Mouse (Mus musculus) forebrain, embryonic 15.5 days (tissue): ENCODE data around the gene Clpp. TPM values are rescaled to one million over a fixed set of nuclear protein-coding genes. Genes with fewer than 3 reads are reported as not detected.

Source experiments
- ATAC-seq: fragments of 200-750 bp; cut with Nextera tagmentation; replicated peaks from 2 replicates; pipeline ENCODE4 v1.8.0; 2017; ENCODE audit warnings: mild to moderate bottlenecking, moderate TSS enrichment, moderate library complexity
- H3K27ac ChIP-seq: fragments of 300-500 bp; sonication (generic); replicated peaks from 2 replicates; pipeline ENCODE4 v1.5.1; 2015; ENCODE audit warnings: mild to moderate bottlenecking, inconsistent platforms
- H3K27me3 ChIP-seq: fragments of 300-500 bp; sonication (generic); 2 replicates; pipeline ENCODE4 v1.6.1; 2015; ENCODE audit warnings: inconsistent platforms
- H3K36me3 ChIP-seq: fragments of 300-500 bp; sonication (generic); 2 replicates; pipeline ENCODE4 v1.6.1; 2015; ENCODE audit warnings: mild to moderate bottlenecking, inconsistent platforms
- H3K4me1 ChIP-seq: fragments of 300-500 bp; sonication (generic); 2 replicates; pipeline ENCODE4 v1.6.1; 2015; ENCODE audit warnings: inconsistent platforms
- H3K4me2 ChIP-seq: fragments of 300-500 bp; sonication (generic); replicated peaks from 2 replicates; pipeline ENCODE4 v1.6.1; 2015; ENCODE audit warnings: mild to moderate bottlenecking, inconsistent platforms
- H3K4me3 ChIP-seq: fragments of 300-500 bp; sonication (generic); 2 replicates; pipeline ENCODE4 v1.5.1; 2015; ENCODE audit warnings: mild to moderate bottlenecking, inconsistent platforms
- H3K9ac ChIP-seq: fragments of 300-500 bp; sonication (generic); replicated peaks from 2 replicates; pipeline ENCODE4 v1.6.1; 2015; ENCODE audit warnings: mild to moderate bottlenecking, inconsistent platforms
- H3K9me3 ChIP-seq: fragments of 300-500 bp; sonication (generic); 2 replicates; pipeline ENCODE4 v1.6.1; 2016; ENCODE audit warnings: inconsistent platforms
- WGBS: fragments of 180-500 bp; shearing (Covaris S2); methylation state at CpG from one replicate; pipeline ENCODE4 v1.1.7; 2015; ENCODE audit warnings: mixed read lengths; 5-methylcytosine and 5-hydroxymethylcytosine counted together
- polyA plus RNA-seq: library from polyadenylated mRNA; unstranded; fragments of >200 nt; fragmentation: Nextera tagmentation; extraction: Ambion mirVana; gene quantifications from 2 replicates; pipeline ENCODE4 v1.2.1, GENCODE M21; 2015

Gene Clpp
- polyA plus RNA-seq, 1 experiment from 2014 or later, result 162 TPM

DNA sequence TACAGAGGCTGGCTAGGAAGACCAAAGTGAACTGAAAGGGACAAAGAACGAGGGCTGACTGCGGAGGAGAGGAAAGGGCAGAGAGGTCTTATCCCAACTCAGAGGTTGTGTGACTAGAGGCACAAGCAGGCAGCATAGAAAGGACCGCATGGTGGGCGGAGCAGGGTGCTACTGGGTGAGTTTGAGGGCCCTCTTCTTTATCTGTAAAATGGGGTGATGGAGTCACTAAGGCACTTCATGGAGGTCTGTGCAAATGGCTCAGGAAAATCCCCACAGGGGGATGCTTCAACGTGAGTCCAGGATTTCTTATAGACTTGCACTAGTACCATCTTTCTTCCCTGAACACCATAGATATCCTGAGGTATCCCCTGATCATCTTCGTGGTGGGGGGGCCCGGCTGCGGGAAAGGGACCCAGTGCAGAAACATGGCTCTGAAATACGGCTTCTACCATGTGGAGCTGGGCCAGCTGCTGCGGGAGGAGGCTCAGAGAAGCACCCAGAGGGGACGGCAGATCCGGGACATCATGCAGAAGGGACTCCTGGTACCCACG lies 22.2 kb downstream of the Clpp start:
- peak overlapping the region; percentile 63; the same call in 1 of the 2 replicates for H3K9ac ChIP-seq
- H3K4me3 ChIP-seq, result peak overlapping the region; percentile 79
- peak overlapping the region; percentile 69 for H3K4me2 ChIP-seq
- H3K27me3 ChIP-seq, result no peaks in the 10 kb centered on the region
- H3K4me1 ChIP-seq, result peaks cover 20% of the 10 kb centered on the region
- H3K9me3 ChIP-seq, result no peaks in the 10 kb centered on the region
- no peak for ATAC-seq
- WGBS, result 71% methylated on average over 13 of the region's 13 CpGs
- peaks cover 14% of the 10 kb centered on the region for H3K36me3 ChIP-seq
- H3K27ac ChIP-seq, result peak overlapping the region; percentile 95

DNA sequence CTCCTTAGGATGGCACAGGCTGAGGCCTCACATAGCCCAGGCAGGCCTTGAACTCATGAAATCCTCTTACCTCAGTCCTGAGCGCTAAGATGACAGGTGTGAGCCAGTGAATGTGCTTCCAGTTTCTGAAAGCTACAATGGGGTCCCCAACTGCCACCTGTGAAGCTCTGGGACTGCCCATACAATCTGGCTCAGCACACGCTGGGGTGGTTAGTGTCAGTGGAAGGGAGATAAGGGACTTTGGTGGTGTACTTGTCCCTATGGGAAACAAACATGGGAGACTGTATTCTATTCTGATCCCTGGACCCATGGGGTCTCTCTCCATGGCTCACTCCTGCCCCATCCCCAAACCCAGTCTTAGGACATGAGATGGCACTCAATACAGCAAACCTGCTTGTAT lies 29.6 kb downstream of the Clpp start:
- H3K9me3 ChIP-seq, result no peaks in the 10 kb centered on the region

DNA sequence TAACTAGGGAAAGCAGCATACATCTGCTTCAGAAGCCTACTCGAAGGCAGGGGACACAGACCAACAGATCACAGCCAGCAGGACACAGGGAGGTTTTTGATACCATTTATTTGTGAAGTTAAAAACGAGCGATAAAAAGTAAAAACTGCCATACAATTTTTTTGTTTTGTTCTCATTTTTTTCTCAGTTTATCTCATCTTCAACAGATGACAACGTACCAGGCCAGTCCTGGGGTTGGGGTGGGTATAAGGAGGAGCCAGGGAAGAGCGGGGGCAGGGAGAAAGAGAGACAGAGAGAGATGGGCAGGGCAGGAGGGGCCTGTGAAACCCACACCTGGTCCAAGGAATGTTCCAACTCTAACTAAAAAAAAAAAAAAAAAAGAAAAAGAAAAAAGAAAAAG lies 30.9 kb downstream of the Clpp start:
- Histone ChIP-seq H3K9ac (no peak overlapping the region), H3K27me3 (no peaks in the 10 kb centered on the region), H3K36me3 (peaks cover 49% of the 10 kb centered on the region), H3K9me3 (no peaks in the 10 kb centered on the region), H3K4me3 (no peak overlapping the region), H3K4me1 (no peaks in the 10 kb centered on the region), H3K4me2 (no peak overlapping the region), H3K27ac (no peak overlapping the region)
- ATAC-seq, result no peak
- 91% methylated on average over 5 of the region's 5 CpGs for WGBS

More for the DNA sequence above, 29.6 kb downstream of the Clpp start:
- no peak overlapping the region for H3K27ac ChIP-seq
- no peak overlapping the region for H3K9ac ChIP-seq
- ATAC-seq, result no peak
- WGBS, result 81% methylated on average over 2 of the region's 2 CpGs
- no peak overlapping the region for H3K4me3 ChIP-seq
- H3K27me3 ChIP-seq, result no peaks in the 10 kb centered on the region
- no peak overlapping the region for H3K4me2 ChIP-seq
- H3K36me3 ChIP-seq, result peaks cover 36% of the 10 kb centered on the region
- H3K4me1 ChIP-seq, result no peaks in the 10 kb centered on the region

DNA sequence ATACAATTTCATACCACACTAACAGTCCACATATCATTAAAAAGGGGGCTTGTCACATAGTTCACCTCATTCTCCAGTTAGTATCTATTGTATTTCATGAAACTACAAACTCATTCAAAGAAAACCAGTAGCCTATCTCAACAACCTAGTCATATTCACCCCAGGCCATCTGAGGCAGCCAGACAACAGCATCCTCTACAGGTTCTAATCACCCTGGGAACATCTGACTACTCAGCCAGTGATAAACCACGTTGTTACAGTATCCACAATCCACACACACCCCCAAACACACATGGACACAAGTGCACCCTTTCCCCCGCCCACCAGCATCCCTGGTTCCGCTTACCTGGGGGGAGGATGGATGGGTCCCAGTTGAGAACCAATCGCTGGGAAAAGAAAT lies 37.4 kb downstream of the Clpp start:
- Histone ChIP-seq H3K4me2 (no peak overlapping the region), H3K9me3 (no peaks in the 10 kb centered on the region), H3K4me1 (peaks cover 19% of the 10 kb centered on the region), H3K36me3 (peaks cover 64% of the 10 kb centered on the region), H3K4me3 (no peak overlapping the region), H3K27ac (no peak overlapping the region), H3K27me3 (no peaks in the 10 kb centered on the region), H3K9ac (no peak overlapping the region)
- WGBS, result 91% methylated on average over 4 of the region's 4 CpGs
- ATAC-seq, result no peak

DNA sequence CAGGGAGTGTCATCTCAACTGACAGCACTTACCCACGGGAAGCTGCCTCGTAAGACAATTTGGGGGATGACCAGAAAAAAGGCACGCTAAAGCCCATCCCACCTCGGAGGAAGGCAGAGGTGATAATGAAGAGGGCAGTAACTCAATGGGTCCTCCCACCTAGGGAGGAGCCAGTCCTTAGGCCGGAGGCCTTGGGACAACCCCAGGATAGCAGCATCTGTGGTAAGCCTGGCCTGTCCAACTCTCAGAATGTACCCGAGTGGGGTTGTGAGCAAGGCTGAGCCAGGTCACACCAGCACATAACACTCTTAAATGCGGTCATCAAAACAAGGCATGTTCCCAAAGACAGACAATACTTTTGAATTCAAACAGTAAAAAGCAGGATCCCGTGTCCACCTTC lies 39.6 kb downstream of the Clpp start:
- WGBS, result 59% methylated on average over 8 of the region's 8 CpGs
- Histone ChIP-seq H3K36me3 (peaks cover 42% of the 10 kb centered on the region), H3K9me3 (no peaks in the 10 kb centered on the region), H3K27ac (no peak overlapping the region), H3K9ac (peak overlapping the region; percentile 99), H3K27me3 (no peaks in the 10 kb centered on the region), H3K4me1 (peaks cover 25% of the 10 kb centered on the region), H3K4me2 (peak overlapping the region; percentile 75), H3K4me3 (peak overlapping the region; percentile 94)
- no peak for ATAC-seq

DNA sequence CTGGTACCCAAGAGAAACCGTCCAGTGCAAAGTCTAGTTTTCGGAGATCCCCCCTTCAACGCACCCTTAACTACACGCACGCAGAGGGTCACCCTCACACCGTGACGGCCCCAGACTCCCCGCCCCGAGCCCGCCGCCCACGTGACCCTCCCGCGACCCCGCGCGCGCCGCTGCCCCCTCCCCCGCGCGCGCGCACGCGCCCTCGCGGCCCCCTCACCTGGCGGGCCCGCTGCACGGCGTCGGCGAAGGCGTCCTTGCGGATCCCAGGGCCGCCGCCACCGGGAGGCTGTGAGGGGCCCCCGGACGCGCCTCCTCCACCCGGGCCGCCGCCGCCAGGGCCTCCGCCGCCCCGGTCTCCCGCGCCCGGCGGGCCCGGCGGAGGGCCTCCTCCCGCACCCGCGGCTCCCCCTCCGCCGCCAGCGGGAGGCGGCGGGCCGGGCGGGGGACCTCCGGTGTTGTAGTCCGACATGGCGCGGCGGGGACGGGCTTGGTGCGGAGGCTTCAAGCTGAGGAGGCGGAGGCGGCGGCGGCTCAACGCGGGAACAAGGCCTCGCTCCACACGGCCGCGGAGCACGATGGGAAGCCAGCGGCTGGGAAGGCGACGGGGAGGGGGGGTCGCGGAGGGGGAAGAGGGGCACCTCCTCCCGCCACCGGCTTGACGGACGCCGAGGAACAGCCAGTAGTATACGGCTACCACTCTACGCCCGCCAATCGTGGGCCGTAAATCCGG lies 41.0 kb downstream of the Clpp start, which contains the start of gene Khsrp:
TSS of gene Khsrp (minus strand) at position 592 of the 730 bp plus-strand sequence.
- Histone ChIP-seq H3K9me3 (no peaks in the 10 kb centered on the region), H3K27me3 (no peaks in the 10 kb centered on the region), H3K4me3 (peak within 1 kb of the TSS; percentile 94), H3K27ac (peak within 1 kb of the TSS; percentile 94), H3K9ac (peak within 1 kb of the TSS; percentile 99), H3K4me2 (peak within 1 kb of the TSS; percentile 75), H3K4me1 (peaks cover 25% of the 10 kb centered on the region), H3K36me3 (peaks cover 28% of the 10 kb centered on the region)
- WGBS, result 1% methylated on average over 97 of the region's 99 CpGs
- ATAC-seq, result no peak; the same call in 1 of the 2 replicates

DNA sequence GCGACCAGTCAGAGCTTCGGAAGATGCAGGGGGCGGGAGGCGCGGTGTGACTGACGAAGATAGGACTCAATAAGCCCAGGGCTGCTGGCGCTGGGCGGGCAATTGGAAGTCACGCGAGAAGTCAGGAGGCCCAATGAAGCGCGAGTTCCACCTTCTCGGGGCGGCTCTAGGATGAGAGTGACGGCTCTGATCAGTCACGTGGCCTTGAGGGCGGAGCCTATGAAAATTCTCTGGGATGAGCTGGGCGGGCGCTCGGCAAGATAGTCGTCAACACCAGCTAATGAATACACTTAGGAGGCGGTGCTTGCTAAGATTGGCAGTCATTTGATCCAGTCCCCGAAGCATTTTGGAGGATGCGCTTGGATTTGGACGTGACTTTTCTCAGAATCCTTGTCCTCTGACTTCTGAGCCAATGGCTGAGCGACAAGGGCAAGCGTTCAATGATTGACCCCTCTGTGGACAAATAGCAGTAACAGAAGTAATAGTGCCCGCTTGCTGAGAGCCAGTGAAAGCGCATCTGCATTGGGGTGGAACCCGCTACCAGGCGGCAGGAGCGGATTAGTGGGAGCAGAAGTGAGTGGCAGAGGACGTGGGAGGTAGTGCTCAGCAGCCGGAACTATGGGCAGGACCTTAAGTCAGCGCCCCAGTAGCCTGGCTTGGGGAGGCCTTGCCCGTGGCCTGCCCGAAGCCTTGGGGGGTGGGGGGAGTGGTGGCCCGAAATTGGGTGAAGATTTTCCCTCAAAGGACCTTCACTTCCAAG lies 41.7 kb downstream of the Clpp start:
- Histone ChIP-seq H3K4me2 (peak overlapping the region; percentile 62), H3K27ac (peak overlapping the region; percentile 88), H3K4me3 (peak overlapping the region; percentile 94), H3K27me3 (no peaks in the 10 kb centered on the region), H3K9ac (peak overlapping the region; percentile 49), H3K9me3 (no peaks in the 10 kb centered on the region), H3K4me1 (peaks cover 25% of the 10 kb centered on the region), H3K36me3 (peaks cover 21% of the 10 kb centered on the region)
- WGBS, result under 1% methylated on average over 38 of the region's 38 CpGs
- peak; percentile 96 for ATAC-seq

DNA sequence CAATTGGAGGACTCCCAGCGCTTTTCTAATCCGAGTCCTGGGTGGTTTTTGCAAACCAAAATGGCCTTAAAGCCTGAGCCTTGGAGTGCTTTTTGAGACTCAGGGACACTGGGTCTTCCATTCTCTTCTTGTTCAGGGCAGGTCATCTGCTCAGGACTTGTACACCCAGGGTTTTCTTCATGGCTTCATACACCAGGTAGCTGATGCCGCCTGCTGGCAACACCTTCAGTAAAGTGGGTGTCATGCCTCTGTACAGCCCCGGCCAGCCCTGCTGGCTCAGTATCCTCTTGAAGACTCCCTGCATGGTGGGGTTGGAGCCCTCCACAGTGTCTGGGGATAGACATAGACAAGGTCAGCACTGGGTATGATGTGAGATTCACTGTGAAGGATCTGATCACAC lies 42.7 kb downstream of the Clpp start:
- H3K9ac ChIP-seq, result no peak overlapping the region
- H3K4me3 ChIP-seq, result no peak overlapping the region; the same call in 1 of the 2 replicates
- H3K27ac ChIP-seq, result peak overlapping the region; percentile 88; the same call in 1 of the 2 replicates
- no peaks in the 10 kb centered on the region for H3K9me3 ChIP-seq
- no peak for ATAC-seq
- H3K27me3 ChIP-seq, result no peaks in the 10 kb centered on the region
- H3K4me2 ChIP-seq, result peak overlapping the region; percentile 62; the same call in 1 of the 2 replicates
- WGBS, result 79% methylated on average over 4 of the region's 4 CpGs
- H3K36me3 ChIP-seq, result peaks cover 11% of the 10 kb centered on the region; the same call in 1 of the 2 replicates
- H3K4me1 ChIP-seq, result peaks cover 25% of the 10 kb centered on the region

DNA sequence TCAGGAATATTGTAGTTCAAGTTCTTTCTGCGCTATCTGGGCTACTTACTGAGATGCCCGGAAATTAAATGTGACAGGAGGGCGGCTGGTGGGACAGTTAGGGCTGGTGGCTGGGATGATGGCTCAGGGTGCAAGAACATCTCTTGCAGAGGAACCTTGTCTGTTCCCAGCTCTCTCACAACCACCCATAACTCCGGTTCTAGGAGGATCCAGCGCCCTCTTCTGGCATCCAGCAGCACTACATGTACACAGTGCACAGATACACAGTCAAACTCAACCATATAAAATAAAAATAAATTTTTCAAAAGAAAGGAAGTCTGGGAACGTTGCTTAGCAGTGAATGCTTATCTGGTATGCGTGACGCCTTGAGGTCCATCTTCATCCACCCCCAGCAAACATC lies 48.9 kb downstream of the Clpp start:
- Histone ChIP-seq H3K4me2 (no peak overlapping the region), H3K27me3 (peaks cover 5% of the 10 kb centered on the region; the same call in 1 of the 2 replicates), H3K36me3 (no peaks in the 10 kb centered on the region), H3K9me3 (no peaks in the 10 kb centered on the region), H3K4me3 (no peak overlapping the region), H3K9ac (no peak overlapping the region), H3K27ac (no peak overlapping the region), H3K4me1 (no peaks in the 10 kb centered on the region; the same call in 1 of the 2 replicates)
- 45% methylated on average over 8 of the region's 8 CpGs for WGBS
- no peak for ATAC-seq

DNA sequence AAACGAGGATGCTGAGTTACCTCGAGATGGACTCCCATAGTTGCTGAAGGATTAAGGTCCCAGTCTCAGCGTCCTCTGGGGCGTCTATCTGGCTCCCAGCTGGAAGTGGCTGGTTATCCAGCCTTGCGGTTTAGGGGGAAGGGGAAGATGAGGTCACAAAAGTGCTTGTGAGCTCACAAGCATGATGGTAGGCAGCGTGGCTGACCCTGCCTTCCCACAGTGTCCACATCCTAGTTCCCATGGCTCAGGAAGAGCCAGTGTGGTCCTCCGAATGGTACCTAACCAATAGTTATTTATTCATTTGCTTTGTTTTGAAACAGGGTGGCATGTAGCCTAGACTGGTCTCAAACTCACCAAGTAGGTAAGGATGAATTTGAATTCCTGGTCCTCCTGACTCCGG lies 51.4 kb downstream of the Clpp start, which contains the start of gene Slc25a41:
TSS of gene Slc25a41 (minus strand) at position 101 of the 400 bp plus-strand sequence.
- H3K4me2 ChIP-seq, result no peak within 1 kb of the TSS
- H3K9ac ChIP-seq, result no peak within 1 kb of the TSS
- H3K4me3 ChIP-seq, result no peak within 1 kb of the TSS
- WGBS, result 79% methylated on average over 8 of the region's 8 CpGs
- H3K27me3 ChIP-seq, result peaks cover 5% of the 10 kb centered on the region; the same call in 1 of the 2 replicates
- no peak for ATAC-seq
- no peak within 1 kb of the TSS for H3K27ac ChIP-seq
- H3K36me3 ChIP-seq, result peaks cover 9% of the 10 kb centered on the region; the same call in 1 of the 2 replicates
- H3K9me3 ChIP-seq, result no peaks in the 10 kb centered on the region
- no peaks in the 10 kb centered on the region; the same call in 1 of the 2 replicates for H3K4me1 ChIP-seq
